ENCODE assay signal across 8 mouse cellular contexts in the genomic region with DNA sequence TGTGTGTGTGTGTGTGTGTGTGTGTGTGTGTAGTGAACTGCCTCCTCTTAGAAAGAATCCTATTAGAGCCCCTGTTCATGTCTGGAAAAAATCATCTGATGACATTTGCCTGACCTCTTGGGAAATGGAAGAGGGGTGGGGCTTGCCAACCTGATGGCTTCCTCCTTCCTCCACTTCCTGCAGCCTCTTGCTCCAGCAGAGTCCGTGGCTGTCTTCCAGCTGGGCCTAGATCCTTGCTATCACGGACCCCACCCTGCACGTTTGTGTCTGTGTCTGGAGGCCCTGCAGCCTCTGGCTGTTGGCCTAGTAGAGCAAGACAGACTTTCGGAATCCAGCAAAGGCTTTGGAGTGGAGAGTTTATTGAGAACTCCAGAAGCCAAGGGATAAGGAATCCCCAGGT.
DNase-seq lines count a peak whose midpoint lies in the region.

No protein-coding gene starts in this region.

- peak; percentile 34 for DNase-seq in embryo, embryonic 10.5 days (ENCODE audit: low spot score)
- no peak for DNase-seq in embryo, embryonic 10 days (ENCODE audit: low spot score)
- DNase-seq in gastrocnemius, postnatal 25 days = peak; percentile 79
- peak; percentile 86 for DNase-seq in kidney, adult 9 months
- peak; percentile 80 to 91 for DNase-seq in lung, postnatal 4 days
- DNase-seq in left cerebral cortex, adult 18-20 months (ENCODE audit: low spot score in 2 of 2) = no peak
- no peak for DNase-seq in cerebellum, adult 18-20 months
- no peak for DNase-seq in frontal cortex, adult 2 months (ENCODE audit: extremely low spot score in 1 of 2, low spot score in 1 of 2)

Comparison
In these comparisons a context has a peak if more than half of its experiments do, and no peak if none do; other contexts are left out.
1. DNase-seq: peak in embryo, embryonic 10.5 days (single experiment), gastrocnemius, postnatal 25 days (single experiment), kidney, adult 9 months (single experiment) and lung, postnatal 4 days (2 of 2); none in embryo, embryonic 10 days (single experiment), left cerebral cortex, adult 18-20 months (0 of 2), cerebellum, adult 18-20 months (0 of 2) and frontal cortex, adult 2 months (0 of 2).